Mouse (Mus musculus) hindbrain, embryonic 10.5 days (tissue): ENCODE data around the gene Sema3g. TPM values are rescaled to one million over a fixed set of nuclear protein-coding genes. Genes with fewer than 3 reads are reported as not detected.

Experiments used
- DNase-seq: peaks from one replicate; pipeline ENCODE4 v3.0.0-alpha.2; 2017; ENCODE audit warnings: low spot score
- H3K27ac ChIP-seq: fragments of 300-500 bp; sonication (generic); 2 replicates; pipeline ENCODE4 v1.5.1; 2016; ENCODE audit warnings: mild to moderate bottlenecking, moderate library complexity
- H3K27me3 ChIP-seq: fragments of 300-500 bp; sonication (generic); 2 replicates; pipeline ENCODE4 v1.6.1; 2016; ENCODE audit warnings: mild to moderate bottlenecking; ENCODE audit not compliant: poor library complexity, insufficient read depth, severe bottlenecking
- H3K36me3 ChIP-seq: fragments of 300-500 bp; sonication (generic); 2 replicates; pipeline ENCODE4 v1.6.1; 2016; ENCODE audit warnings: mild to moderate bottlenecking, moderate library complexity
- H3K4me1 ChIP-seq: fragments of 300-500 bp; sonication (generic); replicated peaks from 2 replicates; pipeline ENCODE4 v1.6.1; 2016; ENCODE audit warnings: mild to moderate bottlenecking
- H3K4me3 ChIP-seq: fragments of 300-500 bp; sonication (generic); 2 replicates; pipeline ENCODE4 v1.5.1; 2016; ENCODE audit warnings: mild to moderate bottlenecking, moderate library complexity
- H3K9me3 ChIP-seq: fragments of 300-500 bp; sonication (generic); 2 replicates; pipeline ENCODE4 v1.6.1; 2016; ENCODE audit warnings: mild to moderate bottlenecking, moderate library complexity
- WGBS: fragments of 180-500 bp; shearing (Covaris S2); methylation state at CpG from one replicate; pipeline ENCODE4 v1.1.7; 2016; 5-methylcytosine and 5-hydroxymethylcytosine counted together
- polyA plus RNA-seq: library from polyadenylated mRNA; unstranded; fragments of >200 nt; fragmentation: Nextera tagmentation; extraction: Ambion mirVana; gene quantifications from 2 replicates; pipeline ENCODE4 v1.2.1, GENCODE M21; 2016

Gene Sema3g
- polyA plus RNA-seq, 1 experiment from 2014 or later = 0.78 TPM

DNA sequence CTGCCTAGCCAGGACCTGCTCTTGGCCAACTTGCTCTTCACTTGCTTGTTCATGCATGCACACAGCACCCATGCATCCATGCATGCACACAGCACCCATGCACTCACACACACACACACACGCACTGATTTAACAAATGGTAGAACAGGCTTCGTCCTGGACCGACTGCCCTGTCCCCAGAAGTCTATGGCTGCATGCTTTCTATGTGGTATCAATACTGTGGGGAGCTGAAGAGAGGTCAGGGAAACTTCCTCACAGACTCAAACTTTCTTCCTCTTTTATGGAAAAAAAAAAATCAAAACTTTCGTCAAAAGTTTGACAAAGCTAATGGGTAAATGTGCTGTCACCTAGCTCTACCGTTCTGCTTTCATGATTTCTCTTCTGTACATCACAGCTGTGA lies 34.1 kb upstream of the Sema3g start:
- DNase-seq = no peak
- Histone ChIP-seq H3K36me3 (peaks cover 100% of the 10 kb centered on the region), H3K4me3 (no peak overlapping the region), H3K4me1 (no peaks in the 10 kb centered on the region), H3K9me3 (no peaks in the 10 kb centered on the region), H3K27me3 (no peaks in the 10 kb centered on the region), H3K27ac (no peak overlapping the region)
- 90% methylated on average over 5 of the region's 5 CpGs for WGBS

DNA sequence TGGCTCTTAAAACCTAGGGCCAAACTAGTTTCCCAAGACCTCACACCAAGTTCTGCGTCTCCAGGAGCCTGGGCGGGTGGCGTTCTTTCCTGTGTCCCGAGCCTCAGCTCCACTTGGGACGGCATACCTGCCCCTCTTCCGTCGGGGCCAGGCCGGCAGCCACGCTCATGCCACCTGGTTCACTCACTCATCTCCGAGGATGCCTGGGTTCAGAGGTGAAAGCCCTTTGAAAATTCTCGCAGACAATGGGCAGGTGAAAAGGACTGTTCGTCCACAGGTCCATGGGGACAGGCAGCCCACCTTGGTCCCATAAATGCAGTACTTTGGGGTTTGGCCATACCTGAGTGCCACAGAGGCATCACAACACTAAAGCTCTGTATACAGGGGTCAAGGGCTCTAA lies 33.5 kb upstream of the Sema3g start:
- H3K27me3 ChIP-seq = no peaks in the 10 kb centered on the region
- H3K36me3 ChIP-seq = peaks cover 100% of the 10 kb centered on the region
- H3K9me3 ChIP-seq = no peaks in the 10 kb centered on the region
- H3K27ac ChIP-seq = no peak overlapping the region
- 96% methylated on average over 12 of the region's 12 CpGs for WGBS
- H3K4me3 ChIP-seq = no peak overlapping the region
- no peaks in the 10 kb centered on the region for H3K4me1 ChIP-seq
- DNase-seq = no peak

DNA sequence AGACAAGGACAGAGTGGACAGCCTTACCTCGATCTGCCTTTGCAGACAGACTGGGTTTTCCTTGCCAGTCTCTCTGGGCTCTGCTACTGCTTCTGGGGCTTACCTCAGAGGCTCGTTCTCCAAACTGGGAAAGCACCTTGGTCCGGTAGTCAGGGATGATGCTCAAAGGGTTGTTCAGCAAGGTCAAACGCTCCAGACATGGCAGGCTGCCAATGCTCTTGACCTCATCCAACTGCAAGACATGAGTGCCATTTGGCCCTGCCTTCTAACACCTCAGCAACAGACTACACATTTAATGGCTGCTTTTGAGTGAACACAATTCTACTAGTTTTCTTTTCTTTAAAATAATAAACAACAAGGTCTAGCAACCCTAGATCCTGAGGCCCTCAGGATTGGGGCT lies 31.0 kb upstream of the Sema3g start:
- H3K4me1 ChIP-seq = no peaks in the 10 kb centered on the region
- H3K4me3 ChIP-seq = no peak overlapping the region
- H3K27ac ChIP-seq = no peak overlapping the region
- H3K27me3 ChIP-seq = no peaks in the 10 kb centered on the region
- H3K36me3 ChIP-seq = peaks cover 100% of the 10 kb centered on the region
- WGBS = 93% methylated on average over 4 of the region's 4 CpGs
- no peaks in the 10 kb centered on the region for H3K9me3 ChIP-seq
- DNase-seq = no peak

DNA sequence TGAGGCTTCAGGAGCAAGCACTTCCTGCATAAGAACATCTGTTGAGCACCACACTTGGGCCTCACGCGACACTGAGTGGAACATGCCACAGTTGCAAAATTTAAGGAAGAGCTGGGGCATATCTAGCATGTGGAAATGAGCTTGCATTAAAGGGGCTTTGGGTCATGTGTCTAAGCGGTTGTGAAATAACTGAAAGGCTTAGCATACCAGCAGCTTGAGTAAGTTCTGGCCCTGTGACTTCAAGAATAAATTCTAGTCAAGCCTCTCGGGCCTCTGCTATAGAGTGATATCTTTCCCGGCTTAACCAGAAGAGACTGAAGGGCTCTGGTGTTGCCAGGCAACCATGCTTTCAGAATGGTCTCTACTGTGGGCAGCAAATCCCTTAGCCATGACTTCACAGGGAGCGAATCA lies 28.9 kb upstream of the Sema3g start:
- Histone ChIP-seq H3K4me3 (no peak overlapping the region), H3K9me3 (no peaks in the 10 kb centered on the region), H3K27me3 (no peaks in the 10 kb centered on the region), H3K27ac (no peak overlapping the region), H3K4me1 (no peaks in the 10 kb centered on the region), H3K36me3 (peaks cover 100% of the 10 kb centered on the region)
- 76% methylated on average over 6 of the region's 6 CpGs for WGBS
- DNase-seq = no peak

DNA sequence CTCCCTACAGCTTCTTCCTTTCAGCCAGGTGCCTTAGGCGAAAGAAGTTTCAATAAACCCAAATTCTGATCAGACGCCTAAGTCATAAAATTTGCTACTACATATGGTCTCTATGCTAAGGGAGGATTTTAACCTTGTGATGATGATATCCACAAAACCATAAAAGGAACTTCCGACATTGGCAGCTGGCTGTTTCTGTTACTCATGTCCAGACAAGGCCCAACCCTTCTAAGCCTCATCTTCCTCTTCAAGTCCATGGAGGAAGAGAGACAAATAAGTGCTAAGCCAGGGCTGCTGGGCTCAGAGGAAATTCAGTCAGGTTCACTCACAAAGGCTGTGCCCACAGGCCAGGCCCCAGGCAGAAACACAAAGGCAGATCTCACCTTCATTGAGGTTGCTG lies 28.3 kb upstream of the Sema3g start:
- Histone ChIP-seq H3K4me1 (no peaks in the 10 kb centered on the region), H3K27ac (no peak overlapping the region), H3K36me3 (peaks cover 100% of the 10 kb centered on the region), H3K27me3 (no peaks in the 10 kb centered on the region), H3K9me3 (no peaks in the 10 kb centered on the region), H3K4me3 (no peak overlapping the region)
- no peak for DNase-seq
- WGBS = 96% methylated on average over 3 of the region's 3 CpGs

DNA sequence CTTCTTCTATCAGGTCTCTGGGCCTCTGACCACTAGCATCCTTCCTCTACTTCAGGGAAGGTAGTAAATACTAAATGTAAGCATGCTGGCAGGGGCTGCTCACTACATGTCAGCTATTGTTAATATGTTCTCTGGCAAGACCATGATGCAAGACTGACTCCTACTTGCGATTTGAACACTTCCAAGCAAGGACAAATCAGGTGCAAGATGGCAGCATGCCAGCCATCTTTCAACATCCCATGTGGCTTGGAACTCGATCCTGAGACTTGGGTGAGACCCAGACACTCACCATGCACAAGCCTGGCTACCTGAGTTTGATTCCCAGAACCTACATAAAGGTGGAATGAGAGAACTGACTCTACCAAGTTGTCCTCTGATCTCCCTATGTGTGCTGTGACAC lies 25.7 kb upstream of the Sema3g start:
- Histone ChIP-seq H3K4me1 (no peaks in the 10 kb centered on the region), H3K4me3 (no peak overlapping the region), H3K9me3 (no peaks in the 10 kb centered on the region), H3K27me3 (no peaks in the 10 kb centered on the region), H3K27ac (no peak overlapping the region), H3K36me3 (peaks cover 100% of the 10 kb centered on the region)
- DNase-seq = no peak
- WGBS = 92% methylated on average over 2 of the region's 2 CpGs

DNA sequence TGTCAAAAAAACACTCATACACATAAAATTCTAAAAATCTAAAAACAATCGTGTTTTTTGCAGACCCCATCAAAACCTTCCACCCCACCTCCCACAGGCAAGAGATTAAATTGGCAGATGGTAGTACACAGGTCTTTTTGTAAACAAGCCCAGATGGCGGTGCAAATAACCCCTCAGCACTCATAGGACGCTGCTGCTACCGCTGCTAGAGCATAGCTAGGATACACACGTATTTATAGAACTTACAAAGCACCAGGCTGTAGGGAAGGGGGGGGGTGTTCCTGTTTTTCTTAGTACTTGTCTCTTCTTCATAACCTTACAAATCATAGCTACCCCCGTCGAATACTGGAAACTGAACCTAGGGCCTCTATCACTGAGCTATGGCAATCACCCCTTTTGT lies 23.9 kb upstream of the Sema3g start:
- H3K4me3 ChIP-seq = no peak overlapping the region
- WGBS = 91% methylated on average over 7 of the region's 7 CpGs
- H3K4me1 ChIP-seq = no peaks in the 10 kb centered on the region; the same call in 1 of the 2 replicates
- H3K36me3 ChIP-seq = peaks cover 100% of the 10 kb centered on the region
- no peak overlapping the region for H3K27ac ChIP-seq
- no peak for DNase-seq
- no peaks in the 10 kb centered on the region for H3K9me3 ChIP-seq
- no peaks in the 10 kb centered on the region for H3K27me3 ChIP-seq

DNA sequence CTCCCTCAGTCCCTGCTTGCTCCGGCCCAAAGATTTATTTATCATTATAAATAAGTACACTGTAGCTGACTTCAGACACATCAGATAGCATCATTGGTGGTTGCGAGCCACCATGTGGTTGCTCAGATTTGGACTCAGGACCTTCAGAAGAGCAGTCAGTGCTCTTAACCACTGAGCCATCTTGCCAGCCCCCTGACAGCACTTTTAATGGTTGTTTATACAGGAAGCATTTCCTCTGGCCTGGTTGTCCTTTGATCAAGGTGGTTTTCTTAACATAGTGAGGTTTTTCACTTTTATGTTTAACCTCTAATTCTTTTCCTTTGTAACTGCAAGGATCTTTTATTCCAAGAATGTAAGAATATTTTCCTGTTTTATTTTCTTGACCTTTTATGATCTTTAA lies 23.2 kb upstream of the Sema3g start:
- no peaks in the 10 kb centered on the region for H3K27me3 ChIP-seq
- H3K27ac ChIP-seq = no peak overlapping the region
- no peaks in the 10 kb centered on the region; the same call in 1 of the 2 replicates for H3K4me1 ChIP-seq
- H3K9me3 ChIP-seq = no peaks in the 10 kb centered on the region
- no peak for DNase-seq
- H3K4me3 ChIP-seq = no peak overlapping the region
- 95% methylated on average over 2 of the region's 2 CpGs for WGBS
- peaks cover 100% of the 10 kb centered on the region for H3K36me3 ChIP-seq

DNA sequence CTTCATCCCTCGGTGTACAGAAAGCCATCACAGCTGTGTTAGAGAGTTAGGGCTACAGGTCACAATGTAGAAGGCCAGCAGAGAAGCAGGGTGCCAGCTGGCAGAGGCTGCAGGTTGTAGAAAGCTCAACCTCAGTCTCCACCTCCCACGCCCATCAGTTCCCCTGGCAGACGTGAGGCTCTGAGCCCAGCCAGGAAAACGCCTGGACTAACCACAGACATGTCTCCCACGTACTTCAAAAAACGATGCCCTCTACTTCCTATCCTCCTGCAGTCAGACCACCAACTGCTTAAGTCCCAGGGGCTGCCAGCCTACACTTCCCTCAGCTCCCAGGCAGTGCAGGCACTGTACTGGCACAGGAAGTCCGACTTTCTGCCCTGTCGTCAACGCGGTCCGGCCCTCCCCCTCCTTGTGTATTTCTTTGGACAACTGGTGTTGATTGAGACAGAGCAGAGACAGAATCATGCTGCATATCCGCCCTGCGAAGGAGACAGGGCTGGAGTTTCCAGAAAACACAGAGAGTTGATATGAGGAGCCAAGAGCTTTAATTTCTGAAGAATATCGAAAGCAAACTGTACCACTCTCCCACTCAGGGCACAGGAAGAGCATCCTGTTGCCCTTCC lies 22.7 kb upstream of the Sema3g start:
- H3K27me3 ChIP-seq = no peaks in the 10 kb centered on the region
- no peak overlapping the region for H3K4me3 ChIP-seq
- H3K9me3 ChIP-seq = no peaks in the 10 kb centered on the region
- H3K27ac ChIP-seq = no peak overlapping the region
- H3K36me3 ChIP-seq = peaks cover 100% of the 10 kb centered on the region
- no peak for DNase-seq
- no peaks in the 10 kb centered on the region; the same call in 1 of the 2 replicates for H3K4me1 ChIP-seq
- WGBS = 90% methylated on average over 14 of the region's 14 CpGs

DNA sequence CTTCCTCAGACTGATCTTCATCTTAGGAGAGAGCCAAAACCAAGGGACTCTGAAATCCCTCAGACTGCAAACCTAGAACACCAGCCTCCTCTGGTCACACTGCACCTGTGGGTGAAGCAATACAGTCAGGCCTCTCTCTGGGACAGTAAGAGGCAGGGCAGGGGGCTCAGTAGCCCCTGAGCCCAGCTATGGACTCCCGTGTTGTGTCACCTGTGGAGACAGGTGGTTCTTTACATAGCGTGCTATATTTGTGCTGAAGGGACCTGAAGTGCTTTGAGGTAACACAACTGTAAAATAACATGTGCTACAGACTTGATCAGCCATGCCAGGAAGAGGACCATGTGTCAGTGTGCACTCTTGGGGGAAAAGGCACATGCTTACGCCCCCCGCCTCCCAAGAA lies 22.1 kb upstream of the Sema3g start:
- H3K27me3 ChIP-seq = no peaks in the 10 kb centered on the region
- no peaks in the 10 kb centered on the region; the same call in 1 of the 2 replicates for H3K4me1 ChIP-seq
- WGBS = 96% methylated on average over 4 of the region's 4 CpGs
- peaks cover 100% of the 10 kb centered on the region for H3K36me3 ChIP-seq
- H3K9me3 ChIP-seq = no peaks in the 10 kb centered on the region
- DNase-seq = no peak
- no peak overlapping the region for H3K27ac ChIP-seq
- H3K4me3 ChIP-seq = no peak overlapping the region

DNA sequence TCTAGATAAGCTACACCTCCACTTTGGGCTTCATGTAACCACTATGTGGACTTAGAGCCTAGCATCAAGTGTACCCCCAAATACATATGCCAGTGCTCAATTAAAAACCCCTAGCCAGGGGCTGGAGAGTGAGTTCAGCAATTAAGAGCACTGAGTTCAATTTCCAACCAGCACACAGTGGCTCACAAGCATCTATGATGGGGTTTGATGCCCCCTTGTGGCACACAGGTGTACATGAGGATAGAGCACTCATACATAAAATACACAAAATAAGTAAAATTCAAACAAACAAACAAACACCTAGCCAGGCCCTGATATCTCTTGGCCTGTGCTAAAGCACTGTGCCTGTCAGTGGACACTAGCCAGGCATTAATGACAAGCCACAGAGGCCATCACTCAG lies 21.7 kb upstream of the Sema3g start:
- Histone ChIP-seq H3K4me1 (no peaks in the 10 kb centered on the region; the same call in 1 of the 2 replicates), H3K4me3 (no peak overlapping the region), H3K36me3 (peaks cover 100% of the 10 kb centered on the region), H3K27ac (no peak overlapping the region), H3K9me3 (no peaks in the 10 kb centered on the region), H3K27me3 (no peaks in the 10 kb centered on the region)
- no peak for DNase-seq

DNA sequence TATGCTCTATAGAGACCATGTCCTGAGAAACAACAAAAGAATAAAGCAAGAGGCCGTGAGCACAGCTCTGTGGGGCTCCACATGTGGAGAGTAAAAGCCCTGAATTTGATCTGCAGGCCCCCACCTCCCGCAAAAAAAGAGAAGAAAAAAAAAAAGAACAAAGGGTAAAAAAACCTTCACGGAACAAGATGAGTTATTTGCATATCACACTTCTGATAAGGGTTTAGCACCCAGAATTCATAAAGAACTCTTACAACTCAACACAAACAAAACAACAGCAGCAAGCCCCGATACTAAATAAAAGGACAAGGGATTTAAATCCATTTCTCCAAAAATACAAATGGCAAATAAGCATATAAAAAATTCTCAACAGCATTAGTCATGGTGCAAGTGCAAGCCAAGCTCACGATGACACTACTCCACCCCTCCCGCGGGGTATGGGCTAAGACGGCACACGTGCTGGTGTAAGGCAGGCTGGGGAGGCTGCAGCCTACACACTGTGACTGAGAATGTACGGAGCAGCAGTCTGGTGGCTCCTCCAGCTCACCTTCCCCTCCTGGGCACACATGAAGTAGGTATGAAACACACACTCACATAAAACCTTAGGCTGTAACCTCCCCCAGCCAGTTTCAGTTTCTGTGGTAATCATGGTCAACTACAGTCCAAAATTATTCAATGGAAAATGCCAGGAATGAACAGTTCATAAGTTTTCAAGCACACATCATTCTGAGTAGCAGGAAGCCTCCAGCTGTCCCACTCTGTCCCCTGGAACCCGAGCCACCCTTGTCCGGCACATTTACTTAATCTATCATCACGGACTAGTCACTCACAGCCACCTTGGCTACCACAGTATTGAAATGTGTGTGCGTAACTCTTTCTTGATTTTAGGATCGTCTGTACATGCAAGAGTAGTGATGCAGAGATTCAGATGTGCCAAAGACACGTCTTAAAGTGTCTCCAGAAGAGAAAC lies 19.8 kb upstream of the Sema3g start:
- peaks cover 100% of the 10 kb centered on the region for H3K36me3 ChIP-seq
- WGBS = 79% methylated on average over 16 of the region's 16 CpGs

DNA sequence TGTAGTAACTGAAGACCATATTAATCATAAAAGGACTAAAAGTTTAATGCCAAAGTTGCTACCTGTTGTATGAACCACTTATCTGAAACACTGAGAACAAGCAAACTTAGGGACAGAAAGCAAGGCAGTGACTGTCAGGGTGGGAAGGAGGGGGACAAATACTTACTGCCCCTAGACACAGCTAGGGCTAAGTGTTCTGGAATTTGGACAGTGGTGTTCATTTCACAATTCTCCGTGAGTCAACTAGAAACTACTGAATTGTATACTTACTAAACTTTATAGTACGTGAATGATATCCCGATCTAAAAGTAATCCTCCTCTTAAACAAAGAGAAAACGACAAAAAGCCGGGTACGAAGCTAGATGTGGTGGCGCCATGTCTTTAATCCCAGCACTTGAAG lies 18.1 kb upstream of the Sema3g start:
- no peak overlapping the region for H3K27ac ChIP-seq
- no peak for DNase-seq
- peaks cover 8% of the 10 kb centered on the region for H3K4me1 ChIP-seq
- WGBS = 96% methylated on average over 7 of the region's 7 CpGs
- no peaks in the 10 kb centered on the region for H3K9me3 ChIP-seq
- no peaks in the 10 kb centered on the region for H3K27me3 ChIP-seq
- H3K36me3 ChIP-seq = peaks cover 100% of the 10 kb centered on the region
- H3K4me3 ChIP-seq = no peak overlapping the region

More for the DNA sequence above, 19.8 kb upstream of the Sema3g start:
- Histone ChIP-seq H3K27ac (no peak overlapping the region), H3K4me3 (no peak overlapping the region), H3K27me3 (no peaks in the 10 kb centered on the region), H3K4me1 (no peaks in the 10 kb centered on the region; the same call in 1 of the 2 replicates), H3K9me3 (no peaks in the 10 kb centered on the region)
- no peak for DNase-seq
